Mouse (Mus musculus) lung, postnatal 0 days (tissue): Measurements from ENCODE around the gene Itsn2.

Experiments used
- CTCF ChIP-seq: IDR thresholded peaks from 2 replicates; pipeline ENCODE4 v1.5.1; 2016; ENCODE audit warnings: antibody characterized with exemption, mild to moderate bottlenecking
- EP300 ChIP-seq: IDR thresholded peaks from 2 replicates; pipeline ENCODE4 v1.6.1; 2016; ENCODE audit warnings: antibody characterized with exemption, mild to moderate bottlenecking, control low read depth

GRCm38 (mm10) chr12:4691193-4691592, 98.8 kb downstream of the Itsn2 start:
- no peak for TF ChIP-seq EP300
- TF ChIP-seq CTCF = no peak
